Mouse (Mus musculus): ENCODE measurements around the gene Gm6351. TPM values are rescaled to one million over a fixed set of nuclear protein-coding genes. Genes with fewer than 3 reads are reported as not detected.
"Not testable (repeated sequence)": the region's sequence is repeated elsewhere in the genome, so short reads cannot be mapped to it uniquely, and the experiment has no call there.

Gene Gm6351
- polyA plus RNA-seq (2016; fragmentation: Nextera tagmentation; extraction: Ambion mirVana), result not detected in 2 replicates

DNA sequence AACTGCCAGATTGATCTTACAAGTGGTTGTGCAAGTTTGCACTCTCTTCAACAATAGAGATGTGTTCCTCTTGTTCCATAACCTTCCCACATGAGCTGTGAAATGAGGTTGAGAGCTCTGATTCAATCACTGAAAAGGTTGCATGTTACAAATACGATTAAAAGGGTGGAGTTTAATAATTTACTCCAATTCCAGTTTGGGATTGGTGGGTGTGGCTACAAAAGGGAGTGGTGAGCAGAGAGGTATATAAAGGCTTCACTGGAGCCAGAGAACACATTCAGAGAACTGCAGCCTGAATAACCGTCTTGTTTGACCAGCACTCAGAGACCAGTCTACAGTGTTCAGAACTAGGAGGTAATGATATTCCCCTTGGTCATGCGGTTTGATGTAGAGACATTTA, at the start of gene Gm6351:
TSS of gene Gm6351 (plus strand) at position 301 of the 400 bp plus-strand sequence.
- not testable (repeated sequence) for H3K9me3 ChIP-seq (replicated peaks); H3K4me3 ChIP-seq; H3K4me1 ChIP-seq; H3K27me3 ChIP-seq (ENCODE audit: low read depth, poor library complexity, severe bottlenecking); DNase-seq (ENCODE audit: low spot score); H3K36me3 ChIP-seq; H3K27ac ChIP-seq
- WGBS, result no CpG with 5 or more reads among the region's 3 CpGs

DNA sequence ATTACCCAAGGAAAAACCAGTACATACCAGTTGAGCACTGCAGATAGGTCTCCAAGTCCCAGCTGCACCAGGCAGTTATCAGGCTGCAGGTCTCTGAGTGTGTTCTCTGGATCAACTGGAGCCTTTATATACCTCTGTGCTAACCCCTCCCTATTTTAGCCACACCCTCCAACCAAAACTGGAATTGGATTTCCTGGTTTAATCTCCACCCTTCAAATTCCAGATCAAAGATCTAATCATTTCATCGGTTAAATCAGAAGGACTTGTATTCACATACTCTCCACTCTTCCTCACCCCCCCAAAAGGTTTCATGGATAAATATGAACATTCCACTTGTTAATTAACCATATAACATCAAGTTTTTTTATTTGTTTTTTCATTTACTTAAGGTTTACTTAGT, 5.7 kb upstream of the Gm6351 start, which contains the start of gene BC061212:
TSS of gene BC061212 (minus strand) at position 101 of the 400 bp plus-strand sequence.
- H3K36me3 ChIP-seq; H3K4me1 ChIP-seq; H3K27me3 ChIP-seq (ENCODE audit: low read depth, poor library complexity, severe bottlenecking); DNase-seq (ENCODE audit: low spot score); H3K9me3 ChIP-seq (replicated peaks); H3K27ac ChIP-seq; H3K4me3 ChIP-seq: not testable (repeated sequence)
- no CpG with 5 or more reads among the region's 1 CpGs for WGBS

Other genes with a start within 250 kb of the Gm6351 start
- gene Gm7792, start 232.6 kb upstream of the Gm6351 start, polyA plus RNA-seq (2016; fragmentation: Nextera tagmentation; extraction: Ambion mirVana), result not detected in 2 replicates
- gene Gm16429, start 147.3 kb upstream of the Gm6351 start, polyA plus RNA-seq (2016; fragmentation: Nextera tagmentation; extraction: Ambion mirVana), result not detected in 2 replicates
- gene BC061212, start 5.8 kb upstream of the Gm6351 start, polyA plus RNA-seq (2016; fragmentation: Nextera tagmentation; extraction: Ambion mirVana), result not detected in 2 replicates
- not detected in 2 replicates for gene Gm3106, start 141.6 kb downstream of the Gm6351 start, polyA plus RNA-seq (2016; fragmentation: Nextera tagmentation; extraction: Ambion mirVana)
- 0.09 TPM in 1 of 2 replicates, not detected in the other for gene A430089I19Rik, start 230.4 kb downstream of the Gm6351 start, polyA plus RNA-seq (2016; fragmentation: Nextera tagmentation; extraction: Ambion mirVana)
- gene Gm6502, start 238.1 kb downstream of the Gm6351 start, polyA plus RNA-seq (2016; fragmentation: Nextera tagmentation; extraction: Ambion mirVana), result not detected in 2 replicates